Mouse (Mus musculus) cortical plate, adult 2 months (tissue): ENCODE measurements around the gene Spock2.

Experiments
- CTCF ChIP-seq: fragments of 200-500 bp; IDR thresholded peaks from 2 replicates; pipeline ENCODE4 v1.5.1; 2011; ENCODE audit warnings: mild to moderate bottlenecking, control low read depth, low read length; ENCODE audit not compliant: insufficient read depth; ENCODE audit errors: extremely low read depth
- POLR2A ChIP-seq: fragments of 200-500 bp; IDR thresholded peaks from 2 replicates; pipeline ENCODE4 v1.6.1; 2011; ENCODE audit warnings: mild to moderate bottlenecking, low read length, control low read depth; ENCODE audit not compliant: insufficient read depth; ENCODE audit errors: extremely low read depth

DNA sequence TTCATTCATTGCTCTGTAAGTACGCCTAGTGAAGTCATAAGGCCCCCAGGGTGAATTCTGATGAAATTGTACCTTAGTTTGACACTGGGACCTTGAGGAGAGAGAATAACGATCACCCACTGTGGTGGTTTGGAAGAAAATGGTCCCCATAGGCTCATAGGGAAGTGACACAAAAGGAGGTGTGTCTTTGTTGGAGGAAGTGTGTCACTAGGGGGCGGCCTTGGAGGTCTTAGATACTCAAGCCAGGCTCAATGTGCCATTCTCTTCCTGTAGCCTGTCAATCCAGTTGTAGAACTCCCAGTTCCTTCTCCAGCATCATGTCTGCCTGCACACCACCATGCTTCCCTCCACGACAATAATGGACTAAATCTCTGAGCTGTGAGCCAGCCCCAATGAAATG is 34.7 kb downstream of the Spock2 start:
- no peak for TF ChIP-seq CTCF
- TF ChIP-seq POLR2A, result no peak
